Mouse (Mus musculus) intestine, embryonic 15.5 days (tissue): ENCODE measurements around the gene Cebpg. TPM values are rescaled to one million over a fixed set of nuclear protein-coding genes. Genes with fewer than 3 reads are reported as not detected.

Source experiments
- ATAC-seq: fragments of 200-750 bp; cut with Nextera tagmentation; 2 replicates; pipeline ENCODE4 v1.8.0; 2017; ENCODE audit warnings: moderate TSS enrichment, moderate library complexity
- H3K27ac ChIP-seq: fragments of 300-500 bp; sonication (generic); 2 replicates; pipeline ENCODE4 v1.5.1; 2015; ENCODE audit warnings: mild to moderate bottlenecking, inconsistent platforms
- H3K27me3 ChIP-seq: fragments of 300-500 bp; sonication (generic); replicated peaks from 2 replicates; pipeline ENCODE4 v1.6.1; 2015; ENCODE audit warnings: inconsistent platforms
- H3K36me3 ChIP-seq: fragments of 300-500 bp; sonication (generic); 2 replicates; pipeline ENCODE4 v1.6.1; 2015; ENCODE audit warnings: inconsistent platforms
- H3K4me1 ChIP-seq: fragments of 300-500 bp; sonication (generic); replicated peaks from 2 replicates; pipeline ENCODE4 v1.6.1; 2015; ENCODE audit warnings: inconsistent platforms
- H3K4me2 ChIP-seq: fragments of 300-500 bp; sonication (generic); replicated peaks from 2 replicates; pipeline ENCODE4 v1.6.1; 2015; ENCODE audit warnings: mild to moderate bottlenecking, inconsistent platforms
- H3K4me3 ChIP-seq: fragments of 300-500 bp; sonication (generic); replicated peaks from 2 replicates; pipeline ENCODE4 v1.5.1; 2015; ENCODE audit warnings: inconsistent platforms
- H3K9ac ChIP-seq: fragments of 300-500 bp; sonication (generic); 2 replicates; pipeline ENCODE4 v1.6.1; 2015; ENCODE audit warnings: inconsistent platforms
- H3K9me3 ChIP-seq: fragments of 300-500 bp; sonication (generic); 2 replicates; pipeline ENCODE4 v1.6.1; 2016; ENCODE audit warnings: inconsistent platforms
- WGBS: fragments of 180-500 bp; shearing (Covaris S2); methylation state at CpG from one replicate; pipeline ENCODE4 v1.1.7; 2015; 5-methylcytosine and 5-hydroxymethylcytosine counted together
- polyA plus RNA-seq: library from polyadenylated mRNA; unstranded; fragments of >200 nt; fragmentation: Nextera tagmentation; extraction: Ambion mirVana; gene quantifications from 2 replicates; pipeline ENCODE4 v1.2.1, GENCODE M21; 2015

Gene Cebpg
- polyA plus RNA-seq, 1 experiment from 2014 or later: 44.5 TPM

DNA sequence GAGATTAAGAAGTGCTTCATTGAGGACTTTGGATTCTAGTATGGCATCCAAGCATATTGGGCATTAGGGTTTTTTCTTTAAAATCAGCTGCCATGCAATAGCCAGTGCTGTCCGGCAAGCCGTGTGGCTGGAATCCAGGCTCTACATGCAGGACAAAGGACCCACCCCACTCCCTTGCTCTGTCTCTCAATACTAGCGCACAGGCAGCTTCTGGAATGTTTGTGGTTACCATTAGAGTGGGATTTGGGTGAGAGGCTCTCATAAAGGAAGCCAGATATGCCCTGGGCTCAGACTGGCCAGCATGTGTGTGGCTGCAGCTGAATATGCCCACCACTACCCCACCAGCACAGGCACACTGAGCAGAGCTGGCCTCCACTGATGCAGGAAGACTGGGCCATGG, 26.7 kb downstream of the Cebpg start:
- no peak overlapping the region for H3K9ac ChIP-seq

DNA sequence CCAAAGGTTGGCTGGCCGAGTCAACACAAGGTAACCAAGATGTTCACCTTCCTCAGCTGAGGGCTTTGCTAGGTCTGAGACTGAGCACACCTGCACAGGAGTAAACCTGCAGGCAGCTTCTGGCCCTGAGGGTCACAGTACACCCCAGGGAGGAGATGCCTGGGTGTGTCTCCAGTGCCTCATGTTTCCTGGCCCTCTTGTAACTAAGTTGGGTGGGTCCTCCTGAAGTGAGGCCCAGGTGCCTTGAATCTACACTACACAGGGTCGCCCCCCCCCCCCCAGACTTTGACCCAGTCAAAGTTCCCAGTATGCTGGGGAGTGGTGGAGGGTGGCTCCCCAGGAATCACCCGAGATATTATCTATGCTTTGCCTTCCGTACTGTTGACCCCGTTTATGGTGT, 27.1 kb downstream of the Cebpg start:
- no peaks in the 10 kb centered on the region for H3K9me3 ChIP-seq
- H3K27me3 ChIP-seq: no peaks in the 10 kb centered on the region
- ATAC-seq: peak; percentile 95
- H3K27ac ChIP-seq: peak overlapping the region; percentile 73
- H3K4me3 ChIP-seq: peak overlapping the region; percentile 18
- 0 out of 2 replicates have a peak, but pooled peaks cover 4% of the 10 kb centered on the region for H3K36me3 ChIP-seq
- 62% methylated on average over 5 of the region's 5 CpGs for WGBS
- H3K4me1 ChIP-seq: peaks cover 23% of the 10 kb centered on the region
- H3K9ac ChIP-seq: no peak overlapping the region; the same call in 1 of the 2 replicates
- peak overlapping the region; percentile 45; the same call in 1 of the 2 replicates for H3K4me2 ChIP-seq

More for the DNA sequence above, 26.7 kb downstream of the Cebpg start:
- peak; percentile 9 for ATAC-seq
- no peak overlapping the region for H3K4me3 ChIP-seq
- H3K36me3 ChIP-seq: 0 out of 2 replicates have a peak, but pooled peaks cover 4% of the 10 kb centered on the region
- 59% methylated on average over 3 of the region's 3 CpGs for WGBS
- H3K4me2 ChIP-seq: peak overlapping the region; percentile 4; the same call in 1 of the 2 replicates
- H3K4me1 ChIP-seq: peaks cover 23% of the 10 kb centered on the region
- H3K9me3 ChIP-seq: no peaks in the 10 kb centered on the region
- no peaks in the 10 kb centered on the region for H3K27me3 ChIP-seq
- H3K27ac ChIP-seq: peak overlapping the region; percentile 77

DNA sequence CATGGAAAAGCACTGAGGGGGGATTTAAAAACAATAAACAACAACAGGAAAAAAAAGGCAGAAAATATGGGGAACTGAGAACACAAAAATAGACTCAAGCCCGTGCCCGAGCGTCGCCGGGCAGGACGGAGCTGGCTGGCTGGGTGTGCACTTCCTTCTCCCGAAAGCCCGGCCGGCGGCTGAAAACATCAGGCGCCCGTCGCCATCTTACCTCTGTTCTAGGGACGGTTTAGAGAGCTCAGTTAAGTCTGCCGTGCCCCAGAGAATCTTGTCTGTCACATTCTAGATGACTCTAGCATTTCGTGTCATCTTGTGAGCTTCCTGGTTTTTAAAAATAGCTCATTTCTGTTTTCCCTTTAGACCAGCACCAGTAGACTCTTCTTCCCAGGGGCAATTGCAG, 27.8 kb downstream of the Cebpg start:
- no peak for ATAC-seq
- H3K27ac ChIP-seq: peak overlapping the region; percentile 73
- H3K9ac ChIP-seq: no peak overlapping the region
- H3K27me3 ChIP-seq: no peaks in the 10 kb centered on the region
- H3K4me1 ChIP-seq: peaks cover 23% of the 10 kb centered on the region
- H3K9me3 ChIP-seq: no peaks in the 10 kb centered on the region
- 81% methylated on average over 16 of the region's 16 CpGs for WGBS
- H3K4me2 ChIP-seq: peak overlapping the region; percentile 45
- 0 out of 2 replicates have a peak, but pooled peaks cover 4% of the 10 kb centered on the region for H3K36me3 ChIP-seq
- peak overlapping the region; percentile 18 for H3K4me3 ChIP-seq

DNA sequence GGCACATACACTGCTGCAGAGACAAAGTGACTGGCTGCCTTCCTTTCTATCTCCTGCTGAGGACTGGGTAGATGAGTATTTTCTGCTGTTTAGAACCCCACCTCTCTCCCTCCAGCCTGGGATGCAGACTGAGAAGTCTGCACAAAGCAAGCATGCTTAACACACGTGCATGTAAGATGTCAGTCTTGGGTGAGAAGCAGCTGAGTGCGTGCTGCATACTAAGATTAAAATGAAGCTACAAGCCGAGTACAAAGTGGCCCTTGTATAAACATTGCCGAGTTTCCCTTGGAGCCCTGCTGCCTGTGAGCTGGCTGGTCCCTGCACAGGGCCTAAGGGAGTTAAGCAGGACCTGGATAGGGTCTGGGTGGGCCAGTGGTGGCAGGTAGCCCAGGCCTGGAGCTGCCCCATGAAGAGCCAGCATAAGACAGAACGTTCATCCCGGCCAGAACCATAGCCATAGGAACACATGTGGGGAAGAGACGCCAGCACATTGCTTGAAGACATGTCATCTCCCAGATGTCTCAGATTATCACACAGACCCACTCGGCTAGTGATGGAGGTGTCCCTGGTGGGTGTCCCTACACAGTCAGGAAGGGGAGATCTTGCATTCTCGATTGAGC, 28.5 kb downstream of the Cebpg start:
- H3K27me3 ChIP-seq: no peaks in the 10 kb centered on the region
- WGBS: 61% methylated on average over 9 of the region's 9 CpGs
- H3K4me2 ChIP-seq: peak overlapping the region; percentile 45
- peak overlapping the region; percentile 18; the same call in 1 of the 2 replicates for H3K9ac ChIP-seq
- no peaks in the 10 kb centered on the region for H3K9me3 ChIP-seq
- peaks cover 23% of the 10 kb centered on the region for H3K4me1 ChIP-seq
- H3K36me3 ChIP-seq: 0 out of 2 replicates have a peak, but pooled peaks cover 4% of the 10 kb centered on the region
- H3K4me3 ChIP-seq: peak overlapping the region; percentile 18; the same call in 1 of the 2 replicates
- ATAC-seq: no peak
- H3K27ac ChIP-seq: peak overlapping the region; percentile 73; the same call in 1 of the 2 replicates

DNA sequence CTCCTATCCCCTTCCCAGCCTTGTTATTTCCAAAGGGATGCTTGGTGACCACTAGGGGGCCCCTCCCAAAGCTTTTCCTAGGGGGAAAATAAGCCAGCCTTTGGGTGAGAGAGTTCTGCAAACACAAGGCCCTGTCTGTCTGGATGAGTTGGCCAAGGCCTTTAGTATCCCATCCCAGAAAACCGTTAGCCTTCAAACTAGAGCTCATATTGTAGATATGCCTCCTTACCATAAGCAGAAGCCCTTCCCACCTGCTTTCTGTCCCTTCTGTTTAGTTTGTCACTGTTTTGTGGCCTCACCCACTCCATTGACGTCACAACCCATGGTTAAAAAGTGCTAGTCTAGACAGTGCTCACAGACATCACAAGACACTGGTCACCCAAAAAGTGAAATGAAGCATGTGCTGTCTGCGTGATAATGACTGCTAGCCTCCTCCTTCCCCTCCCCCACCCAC, 29.5 kb downstream of the Cebpg start:
- H3K27me3 ChIP-seq: no peaks in the 10 kb centered on the region
- 78% methylated on average over 3 of the region's 3 CpGs for WGBS
- no peak overlapping the region for H3K27ac ChIP-seq
- no peak overlapping the region for H3K4me3 ChIP-seq
- peak overlapping the region; percentile 45; the same call in 1 of the 2 replicates for H3K4me2 ChIP-seq
- no peaks in the 10 kb centered on the region for H3K36me3 ChIP-seq
- H3K9me3 ChIP-seq: no peaks in the 10 kb centered on the region
- H3K9ac ChIP-seq: no peak overlapping the region
- ATAC-seq: no peak
- H3K4me1 ChIP-seq: peaks cover 23% of the 10 kb centered on the region

DNA sequence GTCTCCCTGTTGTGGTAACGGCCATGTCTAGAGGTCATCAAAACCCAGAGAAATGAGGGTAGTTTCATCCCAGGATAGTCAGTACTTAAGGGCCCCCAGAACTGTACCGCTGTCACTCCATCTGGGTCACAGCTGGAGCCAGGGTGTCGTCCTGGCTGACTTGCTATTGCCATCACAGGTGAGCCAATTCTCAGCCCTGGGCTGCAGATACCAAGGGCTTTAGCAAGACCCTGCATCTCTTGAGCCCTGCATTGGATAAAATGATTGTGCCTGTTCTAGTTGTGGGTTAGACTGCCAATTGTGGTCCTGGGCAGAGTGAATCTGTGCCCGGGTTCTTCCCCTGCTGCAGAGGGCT, 30.1 kb downstream of the Cebpg start:
- no peaks in the 10 kb centered on the region for H3K9me3 ChIP-seq
- no peak overlapping the region for H3K27ac ChIP-seq
- no peak overlapping the region for H3K4me3 ChIP-seq
- peaks cover 23% of the 10 kb centered on the region for H3K4me1 ChIP-seq
- H3K4me2 ChIP-seq: no peak overlapping the region
- H3K27me3 ChIP-seq: no peaks in the 10 kb centered on the region
- 88% methylated on average over 4 of the region's 4 CpGs for WGBS
- no peak for ATAC-seq
- no peak overlapping the region for H3K9ac ChIP-seq
- H3K36me3 ChIP-seq: no peaks in the 10 kb centered on the region

DNA sequence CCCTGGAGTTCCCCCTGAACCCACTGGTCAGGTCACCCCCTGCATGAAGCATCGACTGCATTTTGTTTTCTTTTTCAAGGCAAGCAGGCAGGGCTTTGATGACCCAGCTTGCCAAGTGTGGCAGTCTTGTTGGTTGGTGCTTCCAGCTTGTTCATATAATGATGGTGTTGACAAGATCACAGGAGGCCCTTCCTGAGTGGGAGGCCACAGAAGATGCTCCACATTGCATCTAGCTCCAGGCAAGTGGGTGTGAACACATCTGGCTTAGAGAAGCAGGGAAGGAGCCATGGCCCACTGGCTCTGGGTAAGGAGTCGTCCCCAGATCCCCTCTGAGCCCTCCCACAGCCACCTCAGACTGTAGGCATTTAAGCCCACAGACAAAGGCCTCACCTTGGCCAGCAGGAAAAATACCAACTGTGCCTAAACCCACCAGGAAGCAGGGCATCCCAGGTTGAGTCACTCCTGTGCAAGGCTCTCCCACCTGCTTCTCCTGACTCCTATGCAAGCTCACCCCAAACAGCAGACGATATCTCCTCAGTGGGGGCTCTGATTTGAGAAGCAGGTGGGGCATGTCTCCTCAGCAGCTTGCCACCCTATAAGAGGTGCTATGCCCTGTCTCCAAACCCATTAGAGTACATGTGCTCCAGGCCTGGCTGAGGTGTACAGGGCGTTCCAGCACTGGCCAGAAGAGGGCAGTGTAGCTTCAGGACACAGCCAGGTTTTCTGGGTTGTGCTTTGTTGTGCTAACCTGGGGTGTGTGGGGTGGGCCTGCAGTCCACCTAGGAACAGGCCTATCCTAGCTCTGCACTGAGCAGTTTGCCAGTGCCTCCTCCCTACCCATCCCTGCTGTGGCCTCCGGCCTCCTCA, 30.7 kb downstream of the Cebpg start:
- Histone ChIP-seq H3K27me3 (no peaks in the 10 kb centered on the region), H3K9ac (no peak overlapping the region), H3K4me1 (peaks cover 23% of the 10 kb centered on the region), H3K4me3 (no peak overlapping the region), H3K4me2 (no peak overlapping the region), H3K9me3 (no peaks in the 10 kb centered on the region), H3K36me3 (no peaks in the 10 kb centered on the region), H3K27ac (no peak overlapping the region)
- peak; percentile 28 for ATAC-seq
- 48% methylated on average over 5 of the region's 5 CpGs for WGBS

DNA sequence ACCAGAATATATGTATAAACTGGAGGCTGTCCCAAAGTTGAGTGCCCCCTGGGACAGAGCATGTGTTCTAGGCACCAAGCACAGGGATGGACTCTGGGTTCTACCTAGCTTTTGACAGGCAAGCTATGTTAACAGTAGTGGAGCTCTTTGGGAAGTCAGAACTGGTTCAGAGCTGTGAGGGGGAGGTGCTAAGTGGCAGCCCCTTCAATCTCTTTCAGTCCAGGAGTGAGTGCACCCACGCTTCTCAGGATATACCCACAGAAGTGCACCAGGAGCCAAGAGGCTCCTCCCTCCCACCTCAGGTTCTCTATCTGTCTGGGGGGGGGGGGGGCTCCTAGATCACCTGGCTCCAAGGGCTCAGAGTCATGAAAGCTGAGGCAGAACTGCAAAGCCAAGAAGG, 31.9 kb downstream of the Cebpg start:
- no peaks in the 10 kb centered on the region for H3K9me3 ChIP-seq
- no peak for ATAC-seq
- 70% methylated on average over 1 of the region's 1 CpGs for WGBS
- peaks cover 12% of the 10 kb centered on the region for H3K4me1 ChIP-seq
- H3K36me3 ChIP-seq: no peaks in the 10 kb centered on the region
- no peak overlapping the region for H3K9ac ChIP-seq
- H3K27ac ChIP-seq: no peak overlapping the region
- H3K27me3 ChIP-seq: no peaks in the 10 kb centered on the region
- no peak overlapping the region for H3K4me3 ChIP-seq
- H3K4me2 ChIP-seq: no peak overlapping the region

DNA sequence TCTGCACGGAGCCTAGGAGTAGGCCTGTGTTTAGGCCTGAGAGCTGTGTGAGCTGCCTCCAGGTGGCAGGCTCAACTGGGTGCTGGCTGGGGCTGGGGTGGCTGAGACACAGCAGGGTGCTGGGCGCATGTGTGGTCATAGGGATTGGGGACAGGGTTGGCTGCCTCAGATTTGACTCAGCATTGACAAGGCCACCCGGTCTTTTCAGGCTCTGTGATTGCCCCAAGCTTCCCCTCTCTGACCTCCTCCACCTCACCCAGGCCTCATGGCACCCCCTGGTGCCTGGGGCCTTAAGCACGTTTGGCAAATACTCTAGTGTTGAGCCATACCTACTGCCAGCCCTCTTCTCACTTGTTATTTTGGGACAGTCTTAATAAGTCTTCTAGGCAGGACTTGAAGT, 33.1 kb downstream of the Cebpg start:
- Histone ChIP-seq H3K4me3 (no peak overlapping the region), H3K27me3 (no peaks in the 10 kb centered on the region), H3K36me3 (no peaks in the 10 kb centered on the region), H3K9ac (no peak overlapping the region), H3K4me2 (no peak overlapping the region), H3K27ac (no peak overlapping the region), H3K4me1 (peaks cover 12% of the 10 kb centered on the region), H3K9me3 (no peaks in the 10 kb centered on the region)
- 80% methylated on average over 4 of the region's 4 CpGs for WGBS
- ATAC-seq: no peak

DNA sequence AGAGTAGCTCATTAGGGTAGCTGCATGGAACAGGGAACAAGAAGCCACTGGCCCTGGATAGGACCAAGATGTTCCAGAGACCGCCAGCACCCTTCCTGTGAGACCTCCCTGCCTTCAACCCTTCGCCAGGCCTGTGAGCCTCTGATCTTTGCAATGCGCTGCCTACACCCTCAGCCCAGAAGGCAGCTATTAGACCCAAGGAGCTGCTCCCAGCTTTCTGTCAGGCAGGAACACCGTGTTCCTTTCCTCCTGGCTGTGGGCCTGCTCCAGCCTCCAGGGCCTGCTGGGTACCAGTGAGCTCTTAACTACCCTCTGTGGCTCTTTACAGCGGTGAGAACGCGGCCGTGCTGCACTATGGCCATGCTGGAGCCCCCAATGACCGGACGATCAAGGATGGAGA, 35.0 kb downstream of the Cebpg start:
- Histone ChIP-seq H3K4me2 (no peak overlapping the region), H3K27me3 (no peaks in the 10 kb centered on the region), H3K27ac (no peak overlapping the region), H3K9ac (no peak overlapping the region), H3K4me3 (no peak overlapping the region), H3K4me1 (no peaks in the 10 kb centered on the region), H3K36me3 (no peaks in the 10 kb centered on the region), H3K9me3 (no peaks in the 10 kb centered on the region)
- 86% methylated on average over 10 of the region's 10 CpGs for WGBS
- ATAC-seq: no peak

DNA sequence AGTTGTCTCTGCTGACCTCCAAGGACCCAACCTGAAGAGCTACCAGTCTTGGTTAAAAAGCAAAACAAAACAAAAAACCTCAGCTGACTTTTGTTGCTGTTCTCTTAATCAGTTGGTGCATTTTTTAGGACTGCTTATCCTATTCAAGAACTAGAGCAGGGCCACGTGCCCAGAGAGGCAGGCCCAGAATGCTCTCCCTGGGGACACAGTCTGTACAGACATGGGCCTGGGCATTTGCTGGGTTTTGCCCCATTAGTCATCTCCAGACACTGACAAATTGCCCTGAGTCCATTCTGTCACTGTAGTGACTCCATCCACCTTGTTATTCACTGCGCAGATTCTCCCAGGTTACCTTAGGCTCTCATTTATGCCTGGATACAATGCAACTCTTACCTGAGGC, 41.1 kb downstream of the Cebpg start:
- WGBS: 85% methylated on average over 2 of the region's 2 CpGs
- Histone ChIP-seq H3K4me3 (no peak overlapping the region), H3K9me3 (no peaks in the 10 kb centered on the region), H3K27ac (no peak overlapping the region), H3K27me3 (no peaks in the 10 kb centered on the region), H3K9ac (no peak overlapping the region), H3K4me1 (no peaks in the 10 kb centered on the region), H3K4me2 (no peak overlapping the region), H3K36me3 (no peaks in the 10 kb centered on the region)
- ATAC-seq: no peak

DNA sequence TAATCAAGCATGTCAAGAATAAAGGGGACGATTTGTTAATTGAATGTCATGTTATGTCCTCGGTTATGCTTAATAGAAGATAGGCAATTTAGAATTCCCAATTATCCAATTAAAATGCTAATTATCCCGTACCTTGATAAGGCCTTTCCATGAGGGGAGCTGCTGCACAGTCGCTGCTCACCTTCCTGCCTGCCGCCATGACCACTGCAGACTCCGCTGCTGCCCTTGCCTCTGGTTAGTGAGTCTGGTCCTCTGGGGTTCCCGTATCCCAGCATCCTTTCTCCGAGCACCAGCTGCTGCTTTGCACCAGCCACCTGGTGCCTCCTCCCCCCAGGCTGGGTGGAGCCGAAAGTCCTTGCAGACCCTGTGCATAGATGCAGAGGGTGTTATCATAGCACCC, 43.1 kb downstream of the Cebpg start:
- H3K4me3 ChIP-seq: no peak overlapping the region
- no peak overlapping the region for H3K27ac ChIP-seq
- no peaks in the 10 kb centered on the region for H3K9me3 ChIP-seq
- ATAC-seq: no peak
- no peak overlapping the region for H3K4me2 ChIP-seq
- no peaks in the 10 kb centered on the region for H3K4me1 ChIP-seq
- WGBS: 77% methylated on average over 9 of the region's 9 CpGs
- H3K9ac ChIP-seq: no peak overlapping the region
- no peaks in the 10 kb centered on the region for H3K27me3 ChIP-seq
- no peaks in the 10 kb centered on the region for H3K36me3 ChIP-seq
